Mouse (Mus musculus) neural tube, postnatal 0 days (tissue): Measurements from ENCODE around the gene Hira. TPM values are rescaled to one million over a fixed set of nuclear protein-coding genes. Genes with fewer than 3 reads are reported as not detected.

ENCODE experiments used
- polyA plus RNA-seq: library from polyadenylated mRNA; unstranded; fragments of >200 nt; fragmentation: Nextera tagmentation; extraction: Ambion mirVana; gene quantifications from 2 replicates; pipeline ENCODE4 v1.2.1, GENCODE M21; 2015

Gene Hira
- 20.3 and 25.6 TPM in 2 replicates for polyA plus RNA-seq

GRCm38 (mm10) chr16:18876442-18877308, at the start of gene Hira, which contains the start of gene Mrpl40:
Gene Hira, plus strand, starts transcription at chr16:18877037.
Gene Mrpl40, minus strand, starts transcription at chr16:18876862.

GRCm38 (mm10) chr16:18836468-18837208, 40.2 kb upstream of the Hira start, which contains the start of the genes 2510002D24Rik and Gm28539:
Gene 2510002D24Rik, plus strand, starts transcription at chr16:18836578.
Gene Gm28539, plus strand, starts transcription at chr16:18836584.

Other genes starting within 250 kb of the Hira start
- gene Sept5, start 247.1 kb upstream of the Hira start, polyA plus RNA-seq: 172 and 207 TPM in 2 replicates
- gene Cldn5, start 100.2 kb upstream of the Hira start, polyA plus RNA-seq: 126 and 157 TPM in 2 replicates
- 101 and 103 TPM in 2 replicates for gene Ufd1, start 65.3 kb upstream of the Hira start, polyA plus RNA-seq
- gene Cdc45, start 65.0 kb upstream of the Hira start, polyA plus RNA-seq: 4.0 and 4.2 TPM in 2 replicates
- 47.7 and 57.4 TPM in 2 replicates for gene 2510002D24Rik, start 40.5 kb upstream of the Hira start, polyA plus RNA-seq
- gene Gm28539, start 40.5 kb upstream of the Hira start, polyA plus RNA-seq: not detected in 2 replicates
- gene Mrpl40, start 175 bp upstream of the Hira start, polyA plus RNA-seq: 91.4 and 93.5 TPM in 2 replicates